Mouse (Mus musculus) 3134 (cell line): Measurements from ENCODE around the gene Tcf21.

Experiments
- DNase-seq: peaks from one replicate; pipeline ENCODE4 v3.0.0-alpha.2; 2011; ENCODE audit warnings: low spot score; ENCODE audit not compliant: insufficient read length; ENCODE audit errors: extremely low read depth

Tcf21 gene

GRCm38 (mm10) chr10:22816237-22816762, 3.7 kb downstream of the Tcf21 start:
- DNase-seq: no peak

GRCm38 (mm10) chr10:22815461-22816236, 4.3 kb downstream of the Tcf21 start:
- no peak for DNase-seq

GRCm38 (mm10) chr10:22814771-22815170, 5.2 kb downstream of the Tcf21 start:
- DNase-seq: no peak

GRCm38 (mm10) chr10:22814294-22814693, 5.7 kb downstream of the Tcf21 start:
- no peak for DNase-seq

- no peak for DNase-seq
These were observed 6.5 kb downstream of the Tcf21 start for GRCm38 (mm10) chr10:22813317-22813960.

GRCm38 (mm10) chr10:22811921-22812320, 8.1 kb downstream of the Tcf21 start:
- DNase-seq: no peak

- no peak for DNase-seq
These were observed 37.3 kb downstream of the Tcf21 start for GRCm38 (mm10) chr10:22782684-22783083.

GRCm38 (mm10) chr10:22781466-22781865, 38.5 kb downstream of the Tcf21 start:
- DNase-seq: no peak

GRCm38 (mm10) chr10:22777939-22778338, 42.0 kb downstream of the Tcf21 start:
- DNase-seq: no peak

GRCm38 (mm10) chr10:22776007-22776698, 43.8 kb downstream of the Tcf21 start:
- no peak for DNase-seq

GRCm38 (mm10) chr10:22775456-22775855, 44.5 kb downstream of the Tcf21 start:
- DNase-seq: no peak

- DNase-seq: no peak
These were observed 45.3 kb downstream of the Tcf21 start for GRCm38 (mm10) chr10:22774626-22775025.
